Mouse (Mus musculus) bone marrow macrophage, adult 2 months (primary cell): ENCODE data around the gene Nol11.

Experiments used
- CTCF ChIP-seq: IDR thresholded peaks from 2 replicates; pipeline ENCODE4 v1.5.1; 2012; ENCODE audit warnings: low read depth, mild to moderate bottlenecking, low read length, moderate library complexity
- POLR2A ChIP-seq: IDR thresholded peaks from 2 replicates; pipeline ENCODE4 v1.6.1; 2012; ENCODE audit warnings: mild to moderate bottlenecking, low read depth, low read length, borderline replicate concordance

DNA sequence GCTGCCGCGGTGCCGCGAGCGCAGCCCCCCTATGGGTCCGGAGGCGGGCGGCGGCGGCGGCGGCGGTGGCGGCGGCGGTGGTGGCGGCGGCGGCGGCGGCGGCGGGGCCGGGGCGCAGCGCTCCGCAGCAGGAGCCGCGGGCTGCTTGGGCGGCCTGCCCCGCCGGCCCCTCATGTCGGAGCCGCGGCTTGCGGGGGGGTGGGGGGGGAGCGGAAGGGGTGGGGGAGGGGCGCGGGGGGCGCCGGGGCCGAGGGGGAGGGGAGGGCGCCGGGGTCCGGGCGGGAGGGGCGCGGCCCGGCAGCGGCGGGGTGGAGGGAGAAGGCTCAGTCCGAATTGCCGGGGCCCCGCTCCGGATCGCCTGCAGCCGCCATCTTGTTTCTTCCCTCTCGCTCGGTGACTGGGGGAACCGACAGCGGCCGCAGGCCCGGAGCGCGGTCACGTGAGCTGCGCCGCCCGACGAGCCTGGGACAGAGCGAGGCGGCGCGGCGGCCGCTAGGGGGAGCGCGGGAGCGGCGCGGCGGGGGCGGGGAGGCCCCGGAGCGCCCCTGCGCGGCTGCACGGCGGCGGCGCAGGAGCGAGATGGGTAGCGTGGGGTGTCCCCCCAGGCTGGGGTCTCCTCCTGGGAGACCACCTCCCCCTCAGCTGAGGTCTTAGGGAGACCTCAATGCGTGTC, 57.3 kb downstream of the Nol11 start, which contains the start of gene Bptf:
- TF ChIP-seq CTCF, result peak; percentile 85
- no peak for TF ChIP-seq POLR2A
